Mouse (Mus musculus): Measurements from ENCODE around the gene Rnf26.

Gene Rnf26

GRCm38 (mm10) chr9:44075276-44075995 is 37.9 kb downstream of the Rnf26 start:
- in situ Hi-C loops (cut with MseI, MboI): no loop called here

- in situ Hi-C loops (cut with MseI, MboI): no loop called here
Observed at GRCm38 (mm10) chr9:44074395-44075275, 38.7 kb downstream of the Rnf26 start.

- in situ Hi-C loops (cut with MseI, MboI): no loop called here
Observed at GRCm38 (mm10) chr9:44073115-44073514, 40.2 kb downstream of the Rnf26 start.

GRCm38 (mm10) chr9:44072599-44072915 is 40.8 kb downstream of the Rnf26 start:
- in situ Hi-C loops (cut with MseI, MboI): no loop called here

GRCm38 (mm10) chr9:44071914-44072598 is 41.3 kb downstream of the Rnf26 start:
- in situ Hi-C loops (cut with MseI, MboI): no loop called here

- in situ Hi-C loops (cut with MseI, MboI): no loop called here
Observed at GRCm38 (mm10) chr9:44070844-44071231, 42.5 kb downstream of the Rnf26 start.

GRCm38 (mm10) chr9:44070113-44070843 is 43.0 kb downstream of the Rnf26 start:
- in situ Hi-C loops (cut with MseI, MboI): no loop called here

- in situ Hi-C loops (cut with MseI, MboI): no loop called here
Observed at GRCm38 (mm10) chr9:44069252-44069651, 44.1 kb downstream of the Rnf26 start.

- in situ Hi-C loops (cut with MseI, MboI): no loop called here
Observed at GRCm38 (mm10) chr9:44067960-44068330, 45.4 kb downstream of the Rnf26 start.

GRCm38 (mm10) chr9:44067241-44067959 is 45.9 kb downstream of the Rnf26 start:
- in situ Hi-C loops (cut with MseI, MboI): no loop called here

GRCm38 (mm10) chr9:44066785-44067225 is 46.5 kb downstream of the Rnf26 start, which contains the start of gene Usp2:
TSS of gene Usp2 (plus strand) at chr9:44067021.
- in situ Hi-C loops (cut with MseI, MboI): no loop called here

GRCm38 (mm10) chr9:44065177-44065576 is 48.1 kb downstream of the Rnf26 start:
- in situ Hi-C loops (cut with MseI, MboI): no loop called here

GRCm38 (mm10) chr9:44058606-44059005 is 54.7 kb downstream of the Rnf26 start:
- in situ Hi-C loops (cut with MseI, MboI): loop anchor here in 1 of 2 experiments (5.0 kb wide), 1 partner anchor 66 kb away; no protein-coding TSS in a partner anchor

GRCm38 (mm10) chr9:44053936-44054335 is 59.4 kb downstream of the Rnf26 start:
- in situ Hi-C loops (cut with MseI, MboI): no loop called here

GRCm38 (mm10) chr9:44052855-44053254 is 60.5 kb downstream of the Rnf26 start:
- in situ Hi-C loops (cut with MseI, MboI): no loop called here

GRCm38 (mm10) chr9:44049381-44050165 is 63.7 kb downstream of the Rnf26 start:
- in situ Hi-C loops (cut with MseI, MboI): no loop called here

- in situ Hi-C loops (cut with MseI, MboI): no loop called here
Observed at GRCm38 (mm10) chr9:44048541-44049380, 64.6 kb downstream of the Rnf26 start.

- in situ Hi-C loops (cut with MseI, MboI): no loop called here
Observed at GRCm38 (mm10) chr9:44047571-44048490, 65.5 kb downstream of the Rnf26 start.
